Mouse (Mus musculus) midbrain, embryonic 13.5 days (tissue): ENCODE results near the gene Lpp. TPM values are rescaled to one million over a fixed set of nuclear protein-coding genes. Genes with fewer than 3 reads are reported as not detected.

ENCODE experiments used
- ATAC-seq: fragments of 200-750 bp; cut with Nextera tagmentation; 2 replicates; pipeline ENCODE4 v1.8.0; 2017; ENCODE audit warnings: mild to moderate bottlenecking, moderate TSS enrichment, moderate library complexity
- H3K27ac ChIP-seq: fragments of 300-500 bp; sonication (generic); 2 replicates; pipeline ENCODE4 v1.5.1; 2015; ENCODE audit warnings: inconsistent platforms, mild to moderate bottlenecking, moderate library complexity
- H3K27me3 ChIP-seq: fragments of 300-500 bp; sonication (generic); 2 replicates; pipeline ENCODE4 v1.6.1; 2015; ENCODE audit warnings: mild to moderate bottlenecking, inconsistent platforms
- H3K36me3 ChIP-seq: fragments of 300-500 bp; sonication (generic); 2 replicates; pipeline ENCODE4 v1.6.1; 2015; ENCODE audit warnings: mild to moderate bottlenecking, inconsistent platforms
- H3K4me1 ChIP-seq: fragments of 300-500 bp; sonication (generic); replicated peaks from 2 replicates; pipeline ENCODE4 v1.6.1; 2015; ENCODE audit warnings: inconsistent platforms
- H3K4me2 ChIP-seq: fragments of 300-500 bp; sonication (generic); replicated peaks from 2 replicates; pipeline ENCODE4 v1.6.1; 2015; ENCODE audit warnings: moderate library complexity, mild to moderate bottlenecking, inconsistent platforms
- H3K4me3 ChIP-seq: fragments of 300-500 bp; sonication (generic); replicated peaks from 2 replicates; pipeline ENCODE4 v1.5.1; 2015; ENCODE audit warnings: mild to moderate bottlenecking, inconsistent platforms
- H3K9ac ChIP-seq: fragments of 300-500 bp; sonication (generic); replicated peaks from 2 replicates; pipeline ENCODE4 v1.6.1; 2015; ENCODE audit warnings: mild to moderate bottlenecking, inconsistent platforms
- H3K9me3 ChIP-seq: fragments of 300-500 bp; sonication (generic); 2 replicates; pipeline ENCODE4 v1.6.1; 2016; ENCODE audit warnings: mild to moderate bottlenecking, inconsistent platforms
- WGBS: fragments of 180-500 bp; shearing (Covaris S2); methylation state at CpG from one replicate; pipeline ENCODE4 v1.1.7; 2015; 5-methylcytosine and 5-hydroxymethylcytosine counted together
- polyA plus RNA-seq: library from polyadenylated mRNA; unstranded; fragments of >200 nt; fragmentation: Nextera tagmentation; extraction: Ambion mirVana; gene quantifications from 2 replicates; pipeline ENCODE4 v1.2.1, GENCODE M21; 2015

Gene Lpp
- polyA plus RNA-seq, 1 experiment from 2014 or later: 9.0 TPM

GRCm38 (mm10) chr16:24817381-24817780, 424.1 kb downstream of the Lpp start:
- H3K9me3 ChIP-seq: no peaks in the 10 kb centered on the region; the same call in 1 of the 2 replicates
- H3K36me3 ChIP-seq: no peaks in the 10 kb centered on the region
- H3K4me2 ChIP-seq: no peak overlapping the region
- WGBS: 96% methylated on average over 3 of the region's 3 CpGs
- no peak overlapping the region for H3K9ac ChIP-seq
- H3K27ac ChIP-seq: no peak overlapping the region
- no peak for ATAC-seq
- no peaks in the 10 kb centered on the region for H3K4me1 ChIP-seq
- H3K4me3 ChIP-seq: no peak overlapping the region
- H3K27me3 ChIP-seq: no peaks in the 10 kb centered on the region

GRCm38 (mm10) chr16:24819127-24819526, 425.8 kb downstream of the Lpp start:
- H3K4me3 ChIP-seq: no peak overlapping the region
- H3K4me1 ChIP-seq: no peaks in the 10 kb centered on the region
- H3K9ac ChIP-seq: no peak overlapping the region
- WGBS: 68% methylated on average over 4 of the region's 4 CpGs
- H3K4me2 ChIP-seq: no peak overlapping the region
- peak; percentile 30; the same call in 1 of the 2 replicates for ATAC-seq
- H3K36me3 ChIP-seq: no peaks in the 10 kb centered on the region
- H3K9me3 ChIP-seq: no peaks in the 10 kb centered on the region; the same call in 1 of the 2 replicates
- no peak overlapping the region for H3K27ac ChIP-seq
- no peaks in the 10 kb centered on the region for H3K27me3 ChIP-seq

DNA sequence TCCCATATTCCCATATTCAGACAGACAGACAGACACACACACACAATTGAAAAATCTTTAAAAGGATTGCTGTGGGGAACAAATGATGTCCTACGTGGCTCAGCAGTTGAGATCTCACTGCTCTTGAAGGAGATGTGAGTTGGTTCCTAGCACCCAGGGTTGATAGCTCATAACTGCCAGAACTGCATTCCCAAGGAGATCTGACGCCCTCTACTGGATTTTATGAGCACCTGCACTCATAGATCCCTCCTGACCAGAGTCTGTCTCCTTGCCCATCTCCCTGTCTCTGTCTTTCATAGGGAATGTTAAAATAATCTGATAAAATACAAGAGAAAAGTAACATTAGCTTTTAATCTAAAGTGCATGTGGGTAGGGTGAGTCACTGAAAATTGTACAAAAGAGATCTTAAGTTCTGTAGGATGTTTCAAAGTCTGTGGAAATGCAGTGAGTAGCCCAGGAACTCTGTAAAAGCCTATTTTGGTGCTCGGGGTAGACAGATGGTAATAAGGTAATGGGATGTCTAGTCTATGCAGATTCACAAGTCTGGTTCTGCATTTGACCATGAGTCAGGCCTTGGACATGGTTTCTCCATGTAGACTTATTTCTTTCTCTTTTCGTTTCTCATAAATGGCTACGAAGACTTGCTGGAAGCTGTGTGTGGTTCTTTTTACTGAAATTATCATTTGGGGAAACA, 429.0 kb downstream of the Lpp start:
- no peak overlapping the region for H3K4me2 ChIP-seq
- no peaks in the 10 kb centered on the region for H3K27me3 ChIP-seq
- no peak for ATAC-seq
- no peak overlapping the region for H3K9ac ChIP-seq
- no peaks in the 10 kb centered on the region for H3K36me3 ChIP-seq
- no peak overlapping the region for H3K4me3 ChIP-seq
- H3K4me1 ChIP-seq: no peaks in the 10 kb centered on the region
- no peak overlapping the region for H3K27ac ChIP-seq
- 86% methylated on average over 5 of the region's 5 CpGs for WGBS
- H3K9me3 ChIP-seq: no peaks in the 10 kb centered on the region; the same call in 1 of the 2 replicates

DNA sequence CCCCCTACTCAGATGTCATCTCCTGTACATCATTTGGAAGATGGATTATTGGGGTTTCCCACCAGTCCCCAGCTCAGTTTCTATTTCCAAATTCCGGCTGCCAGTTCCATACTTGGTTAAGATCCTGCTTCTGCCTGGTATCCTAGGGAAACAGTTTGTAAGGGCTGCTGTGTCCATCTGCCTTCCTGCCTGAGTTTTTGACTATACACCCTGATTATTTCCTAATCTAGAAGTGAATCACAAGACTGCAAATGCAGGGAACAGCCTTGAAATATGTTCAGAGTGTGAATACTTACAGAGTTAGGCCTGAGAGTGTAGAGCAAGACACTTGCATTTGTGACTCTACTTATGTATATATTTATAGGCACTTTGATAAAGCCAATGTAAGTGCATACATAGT, 429.6 kb downstream of the Lpp start:
- no peaks in the 10 kb centered on the region for H3K4me1 ChIP-seq
- H3K4me2 ChIP-seq: no peak overlapping the region
- WGBS: 100% methylated on average over 1 of the region's 1 CpGs
- H3K27ac ChIP-seq: no peak overlapping the region
- no peaks in the 10 kb centered on the region for H3K27me3 ChIP-seq
- no peaks in the 10 kb centered on the region; the same call in 1 of the 2 replicates for H3K9me3 ChIP-seq
- H3K36me3 ChIP-seq: no peaks in the 10 kb centered on the region
- no peak overlapping the region for H3K4me3 ChIP-seq
- no peak overlapping the region for H3K9ac ChIP-seq
- ATAC-seq: no peak

DNA sequence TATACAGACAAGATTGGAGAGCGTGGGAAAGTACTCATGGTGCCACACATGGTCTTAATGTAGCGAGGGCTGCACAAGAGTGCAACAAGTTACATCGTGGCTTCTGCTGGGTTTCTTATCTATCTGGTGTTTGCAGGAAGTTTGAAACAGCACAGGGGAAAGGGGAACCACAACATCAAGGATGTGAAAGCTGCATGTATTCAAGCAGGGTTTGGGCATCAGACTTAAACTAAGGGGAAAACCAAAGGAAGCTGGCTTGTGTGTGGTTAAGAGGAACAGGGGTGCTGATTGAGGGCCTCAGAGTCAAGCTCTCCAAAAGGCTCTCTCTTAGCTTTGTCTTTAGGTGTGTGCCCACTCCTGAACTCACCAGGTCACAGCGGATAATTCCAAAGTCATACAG, 433.1 kb downstream of the Lpp start:
- no peak overlapping the region for H3K4me3 ChIP-seq
- ATAC-seq: no peak
- no peaks in the 10 kb centered on the region for H3K36me3 ChIP-seq
- H3K27me3 ChIP-seq: no peaks in the 10 kb centered on the region
- H3K4me2 ChIP-seq: no peak overlapping the region
- H3K9ac ChIP-seq: no peak overlapping the region
- WGBS: 93% methylated on average over 4 of the region's 4 CpGs
- no peaks in the 10 kb centered on the region; the same call in 1 of the 2 replicates for H3K9me3 ChIP-seq
- no peak overlapping the region for H3K27ac ChIP-seq
- no peaks in the 10 kb centered on the region for H3K4me1 ChIP-seq

DNA sequence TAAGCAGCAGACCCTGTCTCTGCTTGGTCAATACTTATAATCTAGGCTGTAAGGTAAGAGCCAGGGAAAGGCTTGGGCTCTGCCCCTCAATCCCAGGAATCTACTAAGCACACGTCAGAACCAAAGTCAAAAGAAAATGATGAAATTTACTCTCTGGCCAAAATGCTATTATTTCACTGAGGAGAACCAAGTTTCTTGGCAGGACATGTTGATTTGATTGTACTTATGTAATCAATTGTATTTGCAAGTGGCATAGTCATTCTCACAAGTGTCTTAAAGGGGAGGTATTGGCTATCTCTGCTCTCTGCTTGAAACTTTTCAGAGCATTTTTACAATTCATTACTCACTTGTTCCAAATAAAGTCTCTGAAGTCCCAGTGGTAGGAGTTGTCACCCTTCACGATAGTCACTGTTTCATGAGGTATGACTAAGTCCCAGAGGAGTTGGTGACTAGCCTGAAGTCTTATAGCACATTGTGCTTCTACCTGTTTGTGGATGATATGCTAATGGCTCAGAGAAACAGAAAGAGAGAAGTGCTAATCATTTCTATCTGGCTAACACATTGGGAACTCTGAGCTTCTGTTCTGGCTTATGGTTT, 435.0 kb downstream of the Lpp start:
- no peak for ATAC-seq
- Histone ChIP-seq H3K4me2 (no peak overlapping the region), H3K4me1 (no peaks in the 10 kb centered on the region), H3K27ac (no peak overlapping the region), H3K36me3 (no peaks in the 10 kb centered on the region), H3K27me3 (no peaks in the 10 kb centered on the region), H3K9ac (no peak overlapping the region), H3K4me3 (no peak overlapping the region), H3K9me3 (no peaks in the 10 kb centered on the region)
- 79% methylated on average over 2 of the region's 2 CpGs for WGBS

GRCm38 (mm10) chr16:24829860-24830259, 436.6 kb downstream of the Lpp start:
- Histone ChIP-seq H3K36me3 (no peaks in the 10 kb centered on the region), H3K9me3 (no peaks in the 10 kb centered on the region), H3K9ac (no peak overlapping the region), H3K27ac (no peak overlapping the region), H3K27me3 (no peaks in the 10 kb centered on the region), H3K4me1 (no peaks in the 10 kb centered on the region), H3K4me2 (no peak overlapping the region), H3K4me3 (no peak overlapping the region)
- WGBS: 89% methylated on average over 4 of the region's 4 CpGs
- ATAC-seq: no peak

DNA sequence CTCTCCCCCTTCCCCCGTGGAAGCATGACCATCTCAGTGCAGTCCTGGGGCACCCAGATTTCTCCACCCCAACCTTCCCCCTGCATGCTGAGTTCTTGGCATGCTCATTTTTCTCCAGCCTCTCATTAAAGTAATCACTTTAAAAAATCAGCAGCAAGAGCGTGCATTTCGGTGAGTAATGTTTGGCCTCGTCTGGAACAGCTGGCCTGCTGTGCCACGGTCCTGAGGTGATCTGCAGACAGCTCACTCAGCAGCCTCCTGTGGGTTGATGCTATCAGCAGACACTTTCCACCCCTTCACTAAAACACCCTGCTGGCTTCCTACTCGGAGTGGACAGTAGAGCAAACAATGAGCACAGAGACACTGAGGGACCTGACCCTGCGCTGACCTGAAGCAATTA, 437.6 kb downstream of the Lpp start:
- Histone ChIP-seq H3K9me3 (no peaks in the 10 kb centered on the region), H3K9ac (no peak overlapping the region), H3K4me2 (no peak overlapping the region), H3K4me3 (no peak overlapping the region), H3K4me1 (no peaks in the 10 kb centered on the region), H3K27ac (no peak overlapping the region), H3K36me3 (no peaks in the 10 kb centered on the region), H3K27me3 (no peaks in the 10 kb centered on the region)
- no peak for ATAC-seq
- WGBS: 78% methylated on average over 7 of the region's 7 CpGs

GRCm38 (mm10) chr16:24833221-24833620, 439.9 kb downstream of the Lpp start:
- Histone ChIP-seq H3K4me3 (no peak overlapping the region), H3K4me1 (no peaks in the 10 kb centered on the region), H3K9me3 (no peaks in the 10 kb centered on the region), H3K9ac (no peak overlapping the region), H3K27me3 (no peaks in the 10 kb centered on the region), H3K4me2 (no peak overlapping the region), H3K36me3 (no peaks in the 10 kb centered on the region), H3K27ac (no peak overlapping the region)
- 90% methylated on average over 8 of the region's 8 CpGs for WGBS
- no peak for ATAC-seq

- WGBS: 88% methylated on average over 9 of the region's 9 CpGs
- no peak for ATAC-seq
Observed at GRCm38 (mm10) chr16:24834536-24834935, 441.2 kb downstream of the Lpp start.

DNA sequence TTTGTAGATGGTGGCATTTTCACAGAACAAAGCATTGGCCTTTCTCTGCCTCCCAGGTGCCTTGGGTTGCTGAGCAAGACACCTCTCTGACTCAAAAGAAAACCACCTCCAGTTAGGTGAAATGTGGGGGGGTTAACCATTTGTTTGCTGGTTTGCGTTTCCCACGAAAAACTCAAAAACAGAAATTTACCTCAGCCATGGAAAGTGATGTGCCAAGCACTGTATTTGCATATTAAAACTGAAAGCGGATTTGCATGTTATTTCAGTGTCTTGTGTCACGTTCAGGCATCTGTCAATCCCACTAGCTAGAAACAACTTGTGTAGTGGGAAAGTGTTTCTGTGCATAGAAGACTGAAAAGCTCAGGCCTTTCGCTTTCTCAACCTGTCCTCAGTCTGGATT, 443.2 kb downstream of the Lpp start:
- Histone ChIP-seq H3K4me1 (no peaks in the 10 kb centered on the region), H3K27ac (no peak overlapping the region), H3K9me3 (no peaks in the 10 kb centered on the region), H3K4me3 (no peak overlapping the region), H3K36me3 (no peaks in the 10 kb centered on the region), H3K9ac (no peak overlapping the region), H3K27me3 (no peaks in the 10 kb centered on the region), H3K4me2 (no peak overlapping the region)
- no peak for ATAC-seq
- 81% methylated on average over 5 of the region's 5 CpGs for WGBS

More at GRCm38 (mm10) chr16:24834536-24834935, 441.2 kb downstream of the Lpp start:
- Histone ChIP-seq H3K4me2 (no peak overlapping the region), H3K4me1 (no peaks in the 10 kb centered on the region), H3K9ac (no peak overlapping the region), H3K27ac (no peak overlapping the region), H3K4me3 (no peak overlapping the region), H3K9me3 (no peaks in the 10 kb centered on the region), H3K27me3 (no peaks in the 10 kb centered on the region), H3K36me3 (no peaks in the 10 kb centered on the region)

DNA sequence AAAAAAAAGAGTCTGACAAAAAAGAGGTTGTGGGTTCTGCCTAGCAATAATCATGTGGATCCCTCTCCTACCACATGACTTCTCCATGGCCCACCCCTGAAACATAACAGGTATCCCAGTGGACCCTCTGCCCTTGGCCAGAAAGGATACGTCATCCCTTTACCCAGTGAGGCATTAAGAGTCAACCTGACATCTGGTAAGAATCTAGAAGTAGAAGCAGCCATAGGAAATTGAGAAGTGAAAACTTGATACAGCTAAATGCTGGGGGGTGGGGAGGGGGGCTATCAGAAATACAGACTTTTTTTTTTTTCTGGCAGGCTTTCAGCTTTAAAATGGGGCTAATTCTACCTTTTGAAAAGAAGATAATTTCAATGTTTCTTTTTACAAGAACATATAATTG, 445.7 kb downstream of the Lpp start:
- Histone ChIP-seq H3K4me2 (no peak overlapping the region), H3K4me3 (no peak overlapping the region), H3K36me3 (no peaks in the 10 kb centered on the region), H3K9ac (no peak overlapping the region), H3K27me3 (no peaks in the 10 kb centered on the region), H3K4me1 (no peaks in the 10 kb centered on the region), H3K9me3 (no peaks in the 10 kb centered on the region), H3K27ac (no peak overlapping the region)
- ATAC-seq: no peak
- WGBS: 90% methylated on average over 1 of the region's 1 CpGs

GRCm38 (mm10) chr16:24840073-24840472, 446.8 kb downstream of the Lpp start:
- Histone ChIP-seq H3K4me1 (no peaks in the 10 kb centered on the region), H3K36me3 (no peaks in the 10 kb centered on the region), H3K9ac (no peak overlapping the region), H3K27me3 (no peaks in the 10 kb centered on the region), H3K4me3 (no peak overlapping the region), H3K9me3 (no peaks in the 10 kb centered on the region), H3K4me2 (no peak overlapping the region), H3K27ac (no peak overlapping the region)
- 94% methylated on average over 5 of the region's 5 CpGs for WGBS
- no peak for ATAC-seq
